Mouse (Mus musculus) E14TG2a.4 (cell line): ENCODE measurements at regions not wholly inside any gene's neighbourhood (a gene's known extent, or its start where the extent isn't known, plus 50 kb on each side); places are given as distances from the start of the nearest gene placed in this dataset.

Experiments
- CTCF ChIP-seq: conservative IDR thresholded peaks from 2 replicates; pipeline ENCODE4 v1.5.1; 2014; ENCODE audit warnings: low read length
- NANOG ChIP-seq: IDR thresholded peaks from 2 replicates; pipeline ENCODE4 v1.6.1; 2014; ENCODE audit warnings: borderline replicate concordance, low read length, mixed read lengths
- POU5F1 ChIP-seq: IDR thresholded peaks from 2 replicates; pipeline ENCODE4 v1.6.1; 2014; ENCODE audit warnings: low read length, borderline replicate concordance

- TF ChIP-seq CTCF, result no peak
- TF ChIP-seq NANOG, result no peak
- TF ChIP-seq POU5F1, result no peak
Observed at GRCm38 (mm10) chr4:12700189-12700588, 528.4 kb upstream of the Fam92a start.
